ENCODE assay signal across 23 mouse cellular contexts in the genomic region with DNA sequence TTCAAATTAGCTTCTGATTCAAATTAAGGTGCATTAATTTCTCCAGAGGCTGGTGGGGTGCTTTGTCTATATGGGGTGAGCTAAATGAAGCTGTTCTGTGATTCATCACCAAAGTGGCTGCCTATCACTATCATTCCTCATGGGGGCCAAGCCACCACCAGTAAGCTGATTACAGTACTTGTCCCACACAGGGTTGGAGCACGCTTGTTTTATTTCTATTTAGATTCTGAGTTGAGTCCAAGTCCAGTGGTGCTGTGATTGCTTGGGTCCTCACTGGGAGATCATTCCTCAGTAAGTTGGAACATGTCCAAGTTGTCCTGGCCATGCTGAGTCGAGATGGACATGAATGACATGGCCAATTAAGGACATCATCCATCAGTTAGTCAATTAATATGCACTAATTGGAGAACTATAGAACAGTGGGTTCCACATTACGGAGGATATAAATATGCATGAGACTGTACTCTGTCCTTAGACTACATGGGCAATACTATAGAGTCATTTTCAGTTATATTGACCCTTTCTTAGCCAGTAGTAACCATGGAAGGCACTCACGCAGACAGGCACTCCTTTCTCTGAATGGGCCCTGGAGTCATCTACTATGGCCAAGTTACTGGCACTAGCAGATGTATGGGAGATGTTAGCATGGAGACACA.
A peak's percentile ranks its signal among the peaks of the same experiment; 100 is the strongest.
DNase-seq lines count a peak whose midpoint lies in the region; ATAC-seq and TF ChIP-seq lines count a peak whose summit lies in the region.
"Had no signal": no experiment of that assay in that cellular context is flagged by ENCODE, and none has a peak within 500 bp of the region (broad histone marks: within the 10 kb centered on the region; RNA-seq: fewer than 3 reads in every experiment).

No protein-coding gene starts in this region.

- no peak for DNase-seq in forebrain, postnatal 0 days
- peak; percentile 30 for DNase-seq in midbrain, postnatal 0 days (ENCODE audit: low spot score)
- DNase-seq in gastrocnemius, postnatal 14 days: no peak
- DNase-seq: adrenal gland, adult 8-10 months; cerebellum, adult 2 months; heart, adult 11 months; kidney, adult 11 months; kidney, postnatal 4 days; lung, adult 18-20 months; lung, postnatal 14 days; right cerebral cortex, adult 18-20 months; thymus, adult 18-20 months; thymus, postnatal 36 days had no signal

- WGBS in forebrain, embryonic 12.5 days: 66% methylated on average over 4 of the region's 4 CpGs
- WGBS in forebrain, postnatal 0 days: 38% methylated on average over 4 of the region's 4 CpGs
- WGBS in midbrain, postnatal 0 days: 67% methylated on average over 4 of the region's 4 CpGs
- 61% methylated on average over 4 of the region's 4 CpGs for WGBS in midbrain, embryonic 16.5 days
- 40% methylated on average over 4 of the region's 4 CpGs for WGBS in hindbrain, embryonic 15.5 days
- WGBS in kidney, embryonic 16.5 days: 86% methylated on average over 4 of the region's 4 CpGs

- H3K27ac ChIP-seq in forebrain, embryonic 12.5 days: no peak overlapping the region
- no peak overlapping the region for H3K27ac ChIP-seq in forebrain, postnatal 0 days (ENCODE audit: low read depth, low read length)
- H3K27ac ChIP-seq in midbrain, postnatal 0 days (ENCODE audit: low read depth, low read length): no peak overlapping the region
- no peak overlapping the region for H3K27ac ChIP-seq in midbrain, embryonic 16.5 days (ENCODE audit: low read length)
- no peak overlapping the region for H3K27ac ChIP-seq in hindbrain, embryonic 15.5 days (replicated peaks)
- H3K27ac ChIP-seq in kidney, embryonic 16.5 days (ENCODE audit: low read length): no peak overlapping the region
- H3K27ac ChIP-seq: kidney, embryonic 15.5 days; limb, embryonic 13.5 days; liver, embryonic 12.5 days; midbrain, embryonic 12.5 days had no signal

- TF ChIP-seq CTCF in forebrain, postnatal 0 days (IDR thresholded peaks at IDR 0.05; ENCODE audit: low read depth): no peak
- TF ChIP-seq CTCF in midbrain, postnatal 0 days (IDR thresholded peaks at IDR 0.05): no peak

- 0 out of 2 replicates have a peak, but pooled peaks have one; percentile 23 for ATAC-seq in forebrain, embryonic 12.5 days (ENCODE audit: low FRiP score)
- no peak for ATAC-seq in forebrain, postnatal 0 days
- no peak for ATAC-seq in midbrain, postnatal 0 days (ENCODE audit: low FRiP score)
- ATAC-seq in midbrain, embryonic 16.5 days: no peak
- peak; percentile 86 for ATAC-seq in hindbrain, embryonic 15.5 days (ENCODE audit: low FRiP score, low read depth)
- no peak for ATAC-seq in kidney, embryonic 16.5 days (ENCODE audit: low FRiP score, low TSS enrichment)
- ATAC-seq: activated CD4-positive, CD25-positive, alpha-beta regulatory T cell, adult 4 months; liver, embryonic 12.5 days had no signal

- H3K4me2 ChIP-seq in forebrain, embryonic 12.5 days: no peak overlapping the region
- H3K4me2 ChIP-seq in forebrain, postnatal 0 days (ENCODE audit: low read depth): no peak overlapping the region
- no peak overlapping the region for H3K4me2 ChIP-seq in midbrain, postnatal 0 days (ENCODE audit: low read depth, low read length, poor library complexity, severe bottlenecking)
- H3K4me2 ChIP-seq in midbrain, embryonic 16.5 days (ENCODE audit: low read length): no peak overlapping the region
- no peak overlapping the region for H3K4me2 ChIP-seq in hindbrain, embryonic 15.5 days
- no peak overlapping the region for H3K4me2 ChIP-seq in kidney, embryonic 16.5 days (replicated peaks; ENCODE audit: low read depth, low read length)
- H3K4me2 ChIP-seq: heart, embryonic 11.5 days; kidney, embryonic 15.5 days; limb, embryonic 13.5 days; liver, embryonic 12.5 days; midbrain, embryonic 12.5 days had no signal

- no peak overlapping the region for H3K4me3 ChIP-seq in forebrain, embryonic 12.5 days (replicated peaks)
- no peak overlapping the region for H3K4me3 ChIP-seq in forebrain, postnatal 0 days (ENCODE audit: low read depth, low read length)
- H3K4me3 ChIP-seq in midbrain, postnatal 0 days (ENCODE audit: low read depth, low read length): no peak overlapping the region
- no peak overlapping the region for H3K4me3 ChIP-seq in midbrain, embryonic 16.5 days (ENCODE audit: low read depth, low read length)
- H3K4me3 ChIP-seq in hindbrain, embryonic 15.5 days: no peak overlapping the region
- H3K4me3 ChIP-seq in kidney, embryonic 16.5 days (ENCODE audit: low read length): no peak overlapping the region
- H3K4me3 ChIP-seq: kidney, embryonic 15.5 days; limb, embryonic 13.5 days; liver, embryonic 12.5 days; midbrain, embryonic 12.5 days had no signal

- intact Hi-C loops in gastrocnemius, postnatal 14 days (cut with DNase I; ENCODE audit: low total_unique reads): loop anchor here (10.0 kb wide), 1 partner anchor 408 kb away; the partner anchor contains the start of gene Pole4

- H3K27me3 ChIP-seq in forebrain, embryonic 12.5 days: no peaks in the 10 kb centered on the region
- no peaks in the 10 kb centered on the region for H3K27me3 ChIP-seq in forebrain, postnatal 0 days (ENCODE audit: insufficient read depth, low read length)
- no peaks in the 10 kb centered on the region for H3K27me3 ChIP-seq in midbrain, postnatal 0 days (ENCODE audit: insufficient read depth, low read length)
- H3K27me3 ChIP-seq in midbrain, embryonic 16.5 days (ENCODE audit: control insufficient read depth, insufficient read depth, low read depth, low read length): no peaks in the 10 kb centered on the region
- no peaks in the 10 kb centered on the region for H3K27me3 ChIP-seq in hindbrain, embryonic 15.5 days
- no peaks in the 10 kb centered on the region for H3K27me3 ChIP-seq in kidney, embryonic 16.5 days (ENCODE audit: insufficient read depth, low read length)
- H3K27me3 ChIP-seq: kidney, embryonic 15.5 days; limb, embryonic 13.5 days; liver, embryonic 12.5 days; midbrain, embryonic 12.5 days had no signal

- H3K36me3 ChIP-seq in forebrain, embryonic 12.5 days (replicated peaks): no peaks in the 10 kb centered on the region
- no peaks in the 10 kb centered on the region for H3K36me3 ChIP-seq in forebrain, postnatal 0 days (ENCODE audit: insufficient read depth)
- H3K36me3 ChIP-seq in midbrain, postnatal 0 days (ENCODE audit: insufficient read depth, low read length): no peaks in the 10 kb centered on the region
- no peaks in the 10 kb centered on the region for H3K36me3 ChIP-seq in midbrain, embryonic 16.5 days (ENCODE audit: control insufficient read depth, insufficient read depth, low read length)
- H3K36me3 ChIP-seq in hindbrain, embryonic 15.5 days: no peaks in the 10 kb centered on the region
- H3K36me3 ChIP-seq in kidney, embryonic 16.5 days (ENCODE audit: insufficient read depth, low read length): no peaks in the 10 kb centered on the region
- H3K36me3 ChIP-seq: kidney, embryonic 15.5 days; limb, embryonic 13.5 days; liver, embryonic 12.5 days; midbrain, embryonic 12.5 days had no signal

- H3K9ac ChIP-seq in forebrain, embryonic 12.5 days: no peak overlapping the region
- no peak overlapping the region for H3K9ac ChIP-seq in forebrain, postnatal 0 days
- no peak overlapping the region for H3K9ac ChIP-seq in midbrain, postnatal 0 days (replicated peaks; ENCODE audit: low read length, poor library complexity, severe bottlenecking)
- H3K9ac ChIP-seq in midbrain, embryonic 16.5 days (ENCODE audit: low read depth, low read length): no peak overlapping the region
- no peak overlapping the region for H3K9ac ChIP-seq in hindbrain, embryonic 15.5 days
- no peak overlapping the region for H3K9ac ChIP-seq in kidney, embryonic 16.5 days (replicated peaks; ENCODE audit: low read length)
- H3K9ac ChIP-seq: kidney, embryonic 15.5 days; limb, embryonic 13.5 days; liver, embryonic 12.5 days; midbrain, embryonic 12.5 days had no signal

- no peaks in the 10 kb centered on the region for H3K9me3 ChIP-seq in forebrain, embryonic 12.5 days
- no peaks in the 10 kb centered on the region for H3K9me3 ChIP-seq in forebrain, postnatal 0 days (ENCODE audit: low read length)
- H3K9me3 ChIP-seq in midbrain, postnatal 0 days (ENCODE audit: low read length): no peaks in the 10 kb centered on the region
- no peaks in the 10 kb centered on the region for H3K9me3 ChIP-seq in midbrain, embryonic 16.5 days (replicated peaks; ENCODE audit: control insufficient read depth, low read length, poor library complexity, severe bottlenecking)
- no peaks in the 10 kb centered on the region for H3K9me3 ChIP-seq in hindbrain, embryonic 15.5 days
- no peaks in the 10 kb centered on the region for H3K9me3 ChIP-seq in kidney, embryonic 16.5 days (ENCODE audit: low read length)
- H3K9me3 ChIP-seq: kidney, embryonic 15.5 days; limb, embryonic 13.5 days; liver, embryonic 12.5 days; midbrain, embryonic 12.5 days had no signal

- H3K4me1 ChIP-seq in forebrain, embryonic 12.5 days: no peaks in the 10 kb centered on the region
- no peaks in the 10 kb centered on the region for H3K4me1 ChIP-seq in forebrain, postnatal 0 days (ENCODE audit: insufficient read depth)
- no peaks in the 10 kb centered on the region for H3K4me1 ChIP-seq in midbrain, postnatal 0 days (ENCODE audit: insufficient read depth, low read length)
- H3K4me1 ChIP-seq in midbrain, embryonic 16.5 days (ENCODE audit: control insufficient read depth, insufficient read depth, low read length): no peaks in the 10 kb centered on the region
- peaks cover 5% of the 10 kb centered on the region; the same call in 1 of the 2 replicates for H3K4me1 ChIP-seq in hindbrain, embryonic 15.5 days (replicated peaks)
- H3K4me1 ChIP-seq in kidney, embryonic 16.5 days (ENCODE audit: insufficient read depth, low read length): no peaks in the 10 kb centered on the region
- H3K4me1 ChIP-seq: kidney, embryonic 15.5 days; limb, embryonic 13.5 days; liver, embryonic 12.5 days; midbrain, embryonic 12.5 days had no signal

Comparison
In these comparisons a context has a peak if more than half of its experiments do, and no peak if none do; other contexts are left out.
1. ATAC-seq: peak in forebrain, embryonic 12.5 days (single experiment) and hindbrain, embryonic 15.5 days (single experiment); none in forebrain, postnatal 0 days (single experiment), midbrain, postnatal 0 days (single experiment), midbrain, embryonic 16.5 days (single experiment) and kidney, embryonic 16.5 days (single experiment).